Mouse (Mus musculus): Measurements from ENCODE around the gene Sla2. TPM values are rescaled to one million over a fixed set of nuclear protein-coding genes. Genes with fewer than 3 reads are reported as not detected.

The Sla2 gene
- polyA plus RNA-seq, 1 experiment from 2014 or later, result 0.44 TPM

Other genes starting within 250 kb of the Sla2 start
- 96.2 and 98.7 TPM in 2 replicates for gene Myl9, start 111.8 kb downstream of the Sla2 start, polyA plus RNA-seq (2014; fragmentation: Nextera tagmentation; extraction: Ambion mirVana)
- gene Tgif2, start 47.2 kb downstream of the Sla2 start, polyA plus RNA-seq (2014; fragmentation: Nextera tagmentation; extraction: Ambion mirVana), result 85.1 and 92.7 TPM in 2 replicates
- 4.9 and 5.6 TPM in 2 replicates for gene 4930518I15Rik, start 29.2 kb downstream of the Sla2 start, polyA plus RNA-seq (2014; fragmentation: Nextera tagmentation; extraction: Ambion mirVana)
- gene Rab5if, start 24.1 kb downstream of the Sla2 start, polyA plus RNA-seq (2014; fragmentation: Nextera tagmentation; extraction: Ambion mirVana), result 172 and 183 TPM in 2 replicates
- gene Ndrg3, start 104.9 kb upstream of the Sla2 start, polyA plus RNA-seq (2014; fragmentation: Nextera tagmentation; extraction: Ambion mirVana), result 54.2 and 58.9 TPM in 2 replicates
- gene Dsn1, start 120.0 kb upstream of the Sla2 start, polyA plus RNA-seq (2014; fragmentation: Nextera tagmentation; extraction: Ambion mirVana), result 41.6 and 48.7 TPM in 2 replicates
- gene Soga1, start 192.1 kb upstream of the Sla2 start, polyA plus RNA-seq (2014; fragmentation: Nextera tagmentation; extraction: Ambion mirVana), result 6.6 and 7.6 TPM in 2 replicates
- not detected in 2 replicates for gene Tldc2, start 199.9 kb upstream of the Sla2 start, polyA plus RNA-seq (2014; fragmentation: Nextera tagmentation; extraction: Ambion mirVana)
- 18.7 and 22.8 TPM in 2 replicates for gene Samhd1, start 248.1 kb upstream of the Sla2 start, polyA plus RNA-seq (2014; fragmentation: Nextera tagmentation; extraction: Ambion mirVana)